Mouse (Mus musculus) c-Kit-positive CD71-positive TER-119-positive erythroid progenitor cells, embryonic 14.5 days (primary cell): ENCODE measurements around the gene Mcm9.
"Not testable (repeated sequence)": the region's sequence is repeated elsewhere in the genome, so short reads cannot be mapped to it uniquely, and the experiment has no call there.

ENCODE experiments used
- DNase-seq: peaks from one replicate; pipeline ENCODE4 v3.0.0-alpha.2; 2013; ENCODE audit warnings: low spot score

Gene Mcm9

DNA sequence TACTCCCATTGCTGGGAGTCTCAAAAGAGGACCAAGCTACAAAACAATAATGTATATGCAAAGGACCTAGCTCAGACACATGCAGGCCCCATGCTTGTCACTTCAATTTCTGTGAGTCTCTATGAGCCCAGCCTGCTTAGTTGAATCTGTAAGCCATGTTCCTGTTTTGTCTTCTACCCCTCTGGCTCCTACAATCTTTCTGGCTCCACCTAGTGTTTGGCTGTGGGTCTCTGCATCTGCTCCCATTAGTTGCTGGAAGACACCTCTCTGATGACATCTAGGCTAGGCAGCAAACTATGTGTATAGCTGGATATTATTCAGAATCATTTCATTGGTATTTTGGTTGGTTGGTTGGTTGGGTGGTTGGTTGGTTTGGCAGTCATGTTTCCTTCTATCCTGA is 130.7 kb downstream of the Mcm9 start:
- DNase-seq, result no peak

DNA sequence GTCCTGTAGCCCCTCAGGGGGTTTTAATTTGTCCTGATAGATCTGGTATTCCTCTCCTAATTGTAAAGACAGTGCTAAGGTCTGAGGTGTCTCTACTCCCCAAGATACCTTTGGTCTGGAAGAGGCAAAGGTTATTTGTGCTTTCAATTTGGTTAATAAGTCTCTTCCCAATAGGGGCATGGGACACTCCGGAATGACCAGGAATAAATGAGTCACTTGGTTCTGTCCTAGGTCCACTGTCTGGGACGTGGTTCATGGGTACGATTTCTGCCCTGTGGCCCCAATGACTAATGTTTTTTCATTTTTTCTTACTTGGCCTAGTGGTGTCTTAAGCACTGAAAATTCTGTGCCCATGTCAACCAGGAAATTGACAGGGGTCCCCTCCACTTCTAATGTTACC is 134.9 kb downstream of the Mcm9 start:
- DNase-seq, result not testable (repeated sequence)

DNA sequence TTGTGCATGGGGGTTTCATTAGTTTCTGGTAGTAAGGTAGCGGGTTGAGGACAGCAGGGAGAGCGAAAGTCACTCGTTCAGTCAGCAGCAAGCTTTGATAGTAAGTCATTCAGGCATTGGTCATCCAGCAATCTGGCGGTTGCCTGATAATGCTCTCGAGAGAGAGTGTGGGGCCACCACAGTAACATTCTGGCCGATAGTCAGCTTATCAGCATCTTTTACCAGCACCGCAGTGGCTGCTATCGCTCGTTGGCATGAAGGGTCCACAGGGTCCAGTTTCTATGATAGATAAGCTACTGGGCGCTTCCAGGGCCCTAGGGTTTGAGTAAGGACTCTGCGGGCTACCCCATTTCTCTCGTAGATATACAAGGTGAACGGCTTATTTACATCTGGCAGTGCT is 136.3 kb downstream of the Mcm9 start:
- DNase-seq, result no peak
